Mouse (Mus musculus): ENCODE results near the gene Ptpn9. TPM values are rescaled to one million over a fixed set of nuclear protein-coding genes. Genes with fewer than 3 reads are reported as not detected.

The Ptpn9 gene
- total and polyA plus RNA-seq, 3 experiments, result 10.4 to 21.3 (median 10.4) TPM

DNA sequence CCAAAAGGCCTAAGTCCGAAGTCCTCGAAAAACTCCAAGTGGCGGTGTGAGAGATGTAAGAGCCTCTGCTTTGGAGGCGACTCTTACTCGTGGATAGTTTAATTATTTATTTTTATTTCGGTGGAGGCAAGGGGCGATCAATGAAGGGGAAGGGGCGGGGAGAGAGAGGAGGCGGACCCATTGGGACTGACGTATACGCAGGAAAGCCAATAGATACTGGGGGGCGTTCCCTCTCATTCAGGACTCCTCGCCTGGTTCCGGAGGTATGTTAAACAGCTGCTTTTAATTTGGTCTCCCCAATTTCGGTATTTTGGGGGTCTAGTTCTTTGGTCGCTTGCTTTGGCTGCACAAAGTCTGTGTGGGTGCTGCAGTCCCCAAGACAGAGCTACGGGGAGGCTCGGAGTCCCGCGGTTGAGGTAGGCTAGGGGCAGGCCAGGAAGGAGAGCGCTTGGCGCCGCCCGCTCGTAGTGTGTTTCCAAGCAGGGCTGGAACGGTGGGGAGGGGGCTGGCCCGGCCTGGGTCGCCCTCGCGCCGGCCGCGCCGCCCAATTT is 77.2 kb downstream of the Ptpn9 start, which contains the start of gene Sin3a:
TSS of gene Sin3a (plus strand) at position 240 of the 551 bp plus-strand sequence.
- H3K36me3 ChIP-seq (replicated peaks in 1 of 2; ENCODE audit: control insufficient read depth in 1 of 2, insufficient read depth in 1 of 2, low read length in 1 of 2), result peaks cover 0 to 6% of the 10 kb centered on the region in 2 experiments
- peak within 1 kb of the TSS; percentile 88 for H3K4me2 ChIP-seq (ENCODE audit: insufficient read depth, low read depth, poor library complexity, severe bottlenecking)
- peak within 1 kb of the TSS; percentile 96 for H3K27ac ChIP-seq (ENCODE audit: insufficient read depth, low read depth)
- H3K79me2 ChIP-seq (replicated peaks; ENCODE audit: control insufficient read depth, extremely low read depth, insufficient read depth, poor library complexity, severe bottlenecking), result 0 out of 2 replicates have a peak, but pooled peaks cover 2% of the 10 kb centered on the region
- TF ChIP-seq POLR2A (IDR thresholded peaks at IDR 0.05; ENCODE audit: low read depth, low read length) (peak; percentile 61), ELF1 (IDR thresholded peaks at IDR 0.05; ENCODE audit: low read depth, low read length) (peak; percentile 47; the same call in 1 of the 2 replicates), TBP (conservative IDR thresholded peaks at IDR 0.05; ENCODE audit: low read depth, low read length) (no peak), MAX (IDR thresholded peaks at IDR 0.05; ENCODE audit: low read length) (0 out of 2 replicates have a peak, but pooled peaks have one; percentile 23), HCFC1 (IDR thresholded peaks at IDR 0.05; ENCODE audit: low read depth, low read length) (peak; percentile 12; the same call in 1 of the 2 replicates), NELFE (IDR thresholded peaks at IDR 0.05; ENCODE audit: low read depth, low read length) (peak; percentile 36; the same call in 1 of the 2 replicates)
- no peaks in the 10 kb centered on the region for H3K27me3 ChIP-seq (replicated peaks)
- in situ Hi-C loops (cut with MboI; ENCODE audit: low pct_ligation_motif_present, low pct_unique_long_range_greater_than_20kb, low sequenced_read_pairs) (no loop called here), dilution Hi-C loops (cut with MboI; ENCODE audit: extremely low pct_ligation_motif_present, extremely low pct_unique_long_range_greater_than_20kb, low sequenced_read_pairs) (no loop called here)
- H3K9me3 ChIP-seq (replicated peaks; ENCODE audit: low read length), result no peaks in the 10 kb centered on the region
- H3K9ac ChIP-seq (ENCODE audit: insufficient read depth, low read depth), result peak within 1 kb of the TSS; percentile 60
- H3K4me3 ChIP-seq (replicated peaks in 1 of 3; ENCODE audit: low read depth in 2 of 3, low read length in 2 of 3, poor library complexity in 1 of 3), result peak within 1 kb of the TSS; percentile 67 to 85 (median 80)
- peaks cover 0 to 10% of the 10 kb centered on the region in 2 experiments; a peak in 2 of 4 replicates for H3K4me1 ChIP-seq (ENCODE audit: control insufficient read depth in 1 of 2, insufficient read depth in 2 of 2)
- DNase-seq (ENCODE audit: extremely low read depth), result peak; percentile 81

DNA sequence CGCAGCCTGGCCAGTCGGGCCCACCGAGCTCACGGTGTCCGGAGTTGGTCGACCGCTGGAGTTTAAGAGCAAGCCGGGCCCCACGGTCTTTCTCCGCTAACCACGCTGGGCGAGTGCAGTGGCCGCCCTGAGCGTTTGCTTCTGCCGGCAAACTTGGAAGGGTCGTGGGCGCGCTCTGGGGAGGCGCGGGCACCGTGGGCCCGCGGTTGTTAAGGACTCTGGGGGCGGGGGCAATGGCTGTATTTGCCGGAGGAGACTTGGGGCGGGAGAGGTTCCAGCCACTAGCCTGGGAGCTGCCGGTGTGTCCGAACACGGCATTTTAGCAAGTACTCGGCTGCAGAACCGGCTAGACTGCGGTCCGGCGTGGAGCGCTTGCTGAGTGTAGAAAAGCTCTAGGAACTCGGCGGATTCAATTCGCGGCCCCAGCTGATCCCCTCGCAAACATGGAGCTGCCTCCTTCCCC is 77.8 kb downstream of the Ptpn9 start:
- H3K4me3 ChIP-seq (replicated peaks in 1 of 3; ENCODE audit: low read depth in 2 of 3, low read length in 2 of 3, poor library complexity in 1 of 3), result peak overlapping the region; percentile 67 to 85 (median 80)
- H3K36me3 ChIP-seq (replicated peaks in 1 of 2; ENCODE audit: control insufficient read depth in 1 of 2, insufficient read depth in 1 of 2, low read length in 1 of 2), result peaks cover 0 to 6% of the 10 kb centered on the region in 2 experiments
- no peaks in the 10 kb centered on the region for H3K9me3 ChIP-seq (replicated peaks; ENCODE audit: low read length)
- H3K9ac ChIP-seq (ENCODE audit: insufficient read depth, low read depth), result peak overlapping the region; percentile 53
- no peak for DNase-seq (ENCODE audit: extremely low read depth)
- no peaks in the 10 kb centered on the region for H3K27me3 ChIP-seq (replicated peaks)
- TF ChIP-seq ZNF384 (IDR thresholded peaks at IDR 0.05; ENCODE audit: low read depth, low read length) (no peak), SIN3A (IDR thresholded peaks at IDR 0.05; ENCODE audit: low read length) (peak; percentile 90; the same call in 1 of the 2 replicates), EP300 (IDR thresholded peaks at IDR 0.05; ENCODE audit: low read length) (no peak), ELF1 (IDR thresholded peaks at IDR 0.05; ENCODE audit: low read depth, low read length) (no peak)
- H3K4me1 ChIP-seq (ENCODE audit: control insufficient read depth in 1 of 2, insufficient read depth in 2 of 2), result peaks cover 0 to 8% of the 10 kb centered on the region in 2 experiments; a peak in 1 of 4 replicates
- peak overlapping the region; percentile 45 for H3K4me2 ChIP-seq (ENCODE audit: insufficient read depth, low read depth, poor library complexity, severe bottlenecking)
- in situ Hi-C loops (cut with MboI; ENCODE audit: low pct_ligation_motif_present, low pct_unique_long_range_greater_than_20kb, low sequenced_read_pairs) (no loop called here), dilution Hi-C loops (cut with MboI; ENCODE audit: extremely low pct_ligation_motif_present, extremely low pct_unique_long_range_greater_than_20kb, low sequenced_read_pairs) (no loop called here)
- peaks cover 8% of the 10 kb centered on the region; the same call in 1 of the 2 replicates for H3K79me2 ChIP-seq (replicated peaks; ENCODE audit: control insufficient read depth, extremely low read depth, insufficient read depth, poor library complexity, severe bottlenecking)
- H3K27ac ChIP-seq (ENCODE audit: insufficient read depth, low read depth), result peak overlapping the region; percentile 96

DNA sequence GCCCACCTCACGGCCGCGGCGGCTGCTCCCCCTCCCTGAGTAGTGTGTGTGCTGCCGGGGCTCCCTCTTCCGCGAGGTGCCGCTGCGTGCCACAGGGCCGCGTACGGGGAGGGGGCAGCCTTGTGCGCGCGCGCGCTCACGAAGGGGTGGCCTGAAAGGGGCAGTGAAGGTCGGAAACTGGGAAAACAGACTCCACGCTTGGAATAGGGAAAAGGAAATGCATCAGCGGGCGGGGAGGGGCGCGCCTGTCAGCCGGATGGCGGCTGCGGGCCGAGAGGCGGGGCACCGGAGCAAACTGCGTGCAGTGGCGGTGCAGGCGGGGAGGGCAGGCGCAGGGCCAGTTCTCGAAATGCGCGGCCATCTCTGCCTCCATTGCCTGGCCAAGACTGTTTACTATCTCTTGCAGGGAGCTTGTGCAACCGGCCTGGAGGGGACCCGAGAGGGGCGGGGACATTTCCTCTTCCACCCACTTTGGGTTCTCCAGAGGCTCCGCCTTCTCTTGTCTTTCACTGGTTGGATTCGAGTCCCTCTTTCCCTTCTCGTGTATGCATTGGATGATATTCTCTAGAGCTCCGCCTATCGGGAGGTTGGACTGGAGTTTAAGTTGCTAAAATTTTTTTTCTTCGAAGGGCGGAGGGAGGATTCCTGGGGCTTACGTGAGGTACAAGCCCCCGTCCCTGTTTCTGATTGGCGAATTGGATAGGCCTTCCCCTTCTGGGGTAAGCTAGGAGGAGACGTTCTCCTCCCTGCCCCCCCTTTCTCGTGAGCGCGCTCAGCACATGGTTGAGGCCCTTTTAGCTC is 78.5 kb downstream of the Ptpn9 start:
- Histone ChIP-seq H3K9ac (ENCODE audit: insufficient read depth, low read depth) (peak overlapping the region; percentile 53), H3K4me1 (ENCODE audit: control insufficient read depth in 1 of 2, insufficient read depth in 2 of 2) (peaks cover 0 to 14% of the 10 kb centered on the region in 2 experiments; a peak in 2 of 4 replicates), H3K4me2 (ENCODE audit: insufficient read depth, low read depth, poor library complexity, severe bottlenecking) (peak overlapping the region; percentile 2; the same call in 1 of the 2 replicates), H3K79me2 (replicated peaks; ENCODE audit: control insufficient read depth, extremely low read depth, insufficient read depth, poor library complexity, severe bottlenecking) (peaks cover 11% of the 10 kb centered on the region), H3K4me3 (replicated peaks in 1 of 3; ENCODE audit: low read depth in 2 of 3, low read length in 2 of 3, poor library complexity in 1 of 3) (peak overlapping the region; percentile 67 to 85 (median 80)), H3K9me3 (replicated peaks; ENCODE audit: low read length) (no peaks in the 10 kb centered on the region), H3K27ac (ENCODE audit: insufficient read depth, low read depth) (peak overlapping the region; percentile 96), H3K36me3 (replicated peaks in 1 of 2; ENCODE audit: control insufficient read depth in 1 of 2, insufficient read depth in 1 of 2, low read length in 1 of 2) (peaks cover 0 to 5% of the 10 kb centered on the region in 2 experiments), H3K27me3 (replicated peaks) (no peaks in the 10 kb centered on the region)
- dilution Hi-C loops (cut with MboI; ENCODE audit: extremely low pct_ligation_motif_present, extremely low pct_unique_long_range_greater_than_20kb, low sequenced_read_pairs), result no loop called here
- DNase-seq (ENCODE audit: extremely low read depth), result peak; percentile 100
- in situ Hi-C loops (cut with MboI; ENCODE audit: low pct_ligation_motif_present, low pct_unique_long_range_greater_than_20kb, low sequenced_read_pairs), result no loop called here
- 0 out of 2 replicates have a peak, but pooled peaks have one; percentile 38 for TF ChIP-seq UBTF (IDR thresholded peaks at IDR 0.05; ENCODE audit: low read depth, low read length)
- no peak for TF ChIP-seq POLR2AphosphoS2 (IDR thresholded peaks at IDR 0.05; ENCODE audit: low read depth, low read length)
- TF ChIP-seq JUND (conservative IDR thresholded peaks at IDR 0.05; ENCODE audit: low read depth, low read length), result no peak
- TF ChIP-seq ZNF384 (IDR thresholded peaks at IDR 0.05; ENCODE audit: low read depth, low read length), result peak; percentile 96
- TF ChIP-seq TCF12 (IDR thresholded peaks at IDR 0.05; ENCODE audit: low read depth, low read length), result 0 out of 2 replicates have a peak, but pooled peaks have one; percentile 30
- TF ChIP-seq SIN3A (IDR thresholded peaks at IDR 0.05; ENCODE audit: low read length), result peak; percentile 85
- TF ChIP-seq ETS1 (conservative IDR thresholded peaks at IDR 0.05; ENCODE audit: low read depth, low read length), result 0 out of 2 replicates have a peak, but pooled peaks have one; percentile 61
- TF ChIP-seq ZMIZ1 (IDR thresholded peaks at IDR 0.05; ENCODE audit: low read depth, low read length), result peak; percentile 48; the same call in 1 of the 2 replicates
- no peak for TF ChIP-seq ZKSCAN1 (IDR thresholded peaks at IDR 0.05; ENCODE audit: borderline replicate concordance, low read depth, low read length)
- TF ChIP-seq KAT2A (IDR thresholded peaks at IDR 0.05; ENCODE audit: insufficient replicate concordance, low read length), result no peak
- TF ChIP-seq CHD2 (IDR thresholded peaks at IDR 0.05; ENCODE audit: low read length), result peak; percentile 83; the same call in 1 of the 2 replicates
- peak; percentile 3 for TF ChIP-seq RAD21 (IDR thresholded peaks at IDR 0.05; ENCODE audit: low read depth, low read length)
- peak; percentile 95 for TF ChIP-seq MXI1 (IDR thresholded peaks at IDR 0.05; ENCODE audit: low read depth, low read length)
- no peak for TF ChIP-seq CHD1 (IDR thresholded peaks at IDR 0.05; ENCODE audit: low read depth, low read length)

Measured in CH12.LX (cell line).